Mouse (Mus musculus) intestine, postnatal 0 days (tissue): ENCODE measurements around the gene Cd6. TPM values are rescaled to one million over a fixed set of nuclear protein-coding genes. Genes with fewer than 3 reads are reported as not detected.

ENCODE experiments used
- ATAC-seq: fragments of 200-750 bp; cut with Nextera tagmentation; 2 replicates; pipeline ENCODE4 v1.8.0; 2017; ENCODE audit warnings: mild to moderate bottlenecking, moderate TSS enrichment, moderate library complexity
- H3K27ac ChIP-seq: fragments of 300-500 bp; sonication (generic); 2 replicates; pipeline ENCODE4 v1.5.1; 2014; ENCODE audit warnings: mild to moderate bottlenecking, low read depth, low read length, moderate library complexity
- H3K27me3 ChIP-seq: fragments of 300-500 bp; sonication (generic); replicated peaks from 2 replicates; pipeline ENCODE4 v1.6.1; 2014; ENCODE audit warnings: low read length, mixed read lengths; ENCODE audit not compliant: control insufficient read depth, insufficient read depth
- H3K36me3 ChIP-seq: fragments of 300-500 bp; sonication (generic); 2 replicates; pipeline ENCODE4 v1.6.1; 2014; ENCODE audit warnings: mild to moderate bottlenecking, moderate library complexity; ENCODE audit not compliant: control insufficient read depth, insufficient read depth
- H3K4me1 ChIP-seq: fragments of 300-500 bp; sonication (generic); replicated peaks from 2 replicates; pipeline ENCODE4 v1.6.1; 2014; ENCODE audit warnings: antibody characterized with exemption, low read length, mixed read lengths; ENCODE audit not compliant: control insufficient read depth, insufficient read depth
- H3K4me2 ChIP-seq: fragments of 300-500 bp; sonication (generic); replicated peaks from 2 replicates; pipeline ENCODE4 v1.6.1; 2014; ENCODE audit warnings: low read depth, mild to moderate bottlenecking, moderate library complexity
- H3K4me3 ChIP-seq: fragments of 300-500 bp; sonication (generic); 2 replicates; pipeline ENCODE4 v1.5.1; 2014; ENCODE audit warnings: low read depth, low read length
- H3K9ac ChIP-seq: fragments of 300-500 bp; sonication (generic); 2 replicates; pipeline ENCODE4 v1.6.1; 2014; ENCODE audit warnings: mild to moderate bottlenecking, low read depth, low read length
- H3K9me3 ChIP-seq: fragments of 300-500 bp; sonication (generic); 2 replicates; pipeline ENCODE4 v1.6.1; 2016; ENCODE audit warnings: mixed run types; ENCODE audit not compliant: control insufficient read depth
- CTCF ChIP-seq: sonication (generic); IDR thresholded peaks from 2 replicates; pipeline ENCODE4 v1.5.1; 2016; ENCODE audit warnings: low read depth, mild to moderate bottlenecking, control low read depth, antibody characterized with exemption, moderate library complexity
- WGBS: fragments of 180-500 bp; shearing (Covaris S2); extraction: QIAGEN DNeasy Blood & Tissue Kit; methylation state at CpG from one replicate; pipeline ENCODE4 v1.1.7; 2014; 5-methylcytosine and 5-hydroxymethylcytosine counted together
- polyA plus RNA-seq: library from polyadenylated mRNA; unstranded; fragments of >200 nt; fragmentation: Nextera tagmentation; extraction: Ambion mirVana; gene quantifications from 2 replicates; pipeline ENCODE4 v1.2.1, GENCODE M21; 2015

Cd6 gene
- polyA plus RNA-seq, result 0.05 TPM in 1 of 2 replicates, not detected in the other

DNA sequence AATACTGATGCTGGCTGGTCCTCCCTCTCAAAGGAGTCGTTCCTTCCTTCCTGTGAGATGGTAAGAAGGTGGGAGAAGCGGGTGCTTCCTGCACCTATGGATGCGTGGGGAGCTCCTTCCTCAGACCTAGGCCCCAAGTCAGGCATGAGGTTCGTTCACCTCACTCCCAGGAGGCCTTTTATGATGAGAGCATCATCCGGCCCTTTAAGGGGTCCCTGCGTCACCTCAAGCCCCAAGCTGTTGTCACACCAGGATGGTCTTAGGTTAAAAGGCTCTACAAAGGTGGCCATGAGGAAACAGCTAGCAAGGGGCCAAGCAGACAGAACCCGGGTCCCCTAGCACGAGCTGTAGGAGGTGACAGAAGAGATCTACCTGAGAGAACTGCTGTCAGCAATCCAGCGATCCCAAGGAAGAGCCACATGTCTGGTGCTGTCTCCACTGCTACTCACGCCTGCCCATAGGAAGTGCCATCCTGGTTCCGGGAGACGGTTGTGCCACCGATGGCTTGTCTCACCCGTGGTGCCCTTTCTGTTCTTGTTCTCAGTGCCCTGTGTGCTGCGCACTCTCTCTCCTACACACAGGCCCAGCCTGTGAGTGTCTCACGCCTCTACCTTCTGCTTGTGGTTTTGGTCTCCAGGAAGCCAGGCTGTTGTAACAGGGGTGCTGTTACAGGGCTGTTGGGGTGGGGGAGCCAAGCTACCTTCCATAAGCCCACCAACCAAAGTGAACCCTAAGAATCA lies at the start of gene Cd6:
Cd6 (minus strand) TSS at position 623 of the 740 bp plus-strand sequence.
- Histone ChIP-seq H3K4me1 (no peaks in the 10 kb centered on the region), H3K27me3 (no peaks in the 10 kb centered on the region), H3K27ac (no peak within 1 kb of the TSS), H3K4me2 (no peak within 1 kb of the TSS), H3K4me3 (no peak within 1 kb of the TSS), H3K9me3 (no peaks in the 10 kb centered on the region), H3K36me3 (no peaks in the 10 kb centered on the region), H3K9ac (no peak within 1 kb of the TSS)
- TF ChIP-seq CTCF, result no peak
- WGBS, result 91% methylated on average over 16 of the region's 16 CpGs
- no peak for ATAC-seq

GRCm38 (mm10) chr19:10878201-10878837 lies 48.5 kb upstream of the Cd6 start:
- no peak for ATAC-seq
- Histone ChIP-seq H3K4me1 (peaks cover 7% of the 10 kb centered on the region; the same call in 1 of the 2 replicates), H3K36me3 (peaks cover 10% of the 10 kb centered on the region; the same call in 1 of the 2 replicates), H3K27me3 (no peaks in the 10 kb centered on the region), H3K9me3 (no peaks in the 10 kb centered on the region), H3K4me2 (no peak overlapping the region), H3K9ac (no peak overlapping the region), H3K27ac (no peak overlapping the region), H3K4me3 (no peak overlapping the region)
- TF ChIP-seq CTCF, result no peak
- WGBS, result 88% methylated on average over 7 of the region's 7 CpGs

- 72% methylated on average over 14 of the region's 14 CpGs for WGBS
- Histone ChIP-seq H3K4me1 (no peaks in the 10 kb centered on the region; the same call in 1 of the 2 replicates), H3K27ac (no peak overlapping the region), H3K4me2 (no peak overlapping the region), H3K36me3 (peaks cover 30% of the 10 kb centered on the region), H3K9me3 (no peaks in the 10 kb centered on the region), H3K4me3 (no peak overlapping the region), H3K9ac (no peak overlapping the region), H3K27me3 (no peaks in the 10 kb centered on the region)
- no peak for ATAC-seq
- TF ChIP-seq CTCF, result no peak
These were observed 41.6 kb upstream of the Cd6 start for GRCm38 (mm10) chr19:10871328-10871961.

DNA sequence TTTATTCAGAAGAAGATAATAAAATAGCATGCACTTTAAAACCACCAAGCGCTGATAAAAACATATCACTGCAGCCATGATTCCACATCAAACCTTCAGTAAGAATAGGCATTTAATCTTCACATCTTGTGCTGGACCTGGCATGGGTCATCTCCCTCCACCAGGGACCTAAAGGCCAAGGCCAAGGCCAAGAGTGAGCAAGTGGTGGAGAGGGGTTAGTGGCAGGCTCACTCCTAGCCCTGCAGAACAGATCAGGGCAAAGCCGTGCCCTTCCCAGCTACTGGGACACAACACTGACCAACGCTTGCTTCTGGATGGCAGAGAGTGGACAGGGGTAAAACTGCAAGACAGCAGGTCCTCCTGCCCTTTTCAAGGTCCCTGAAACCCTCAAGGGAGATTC lies 40.8 kb upstream of the Cd6 start:
- WGBS, result 94% methylated on average over 3 of the region's 3 CpGs
- no peaks in the 10 kb centered on the region for H3K9me3 ChIP-seq
- no peak for TF ChIP-seq CTCF
- H3K9ac ChIP-seq, result no peak overlapping the region
- no peaks in the 10 kb centered on the region for H3K27me3 ChIP-seq
- H3K4me2 ChIP-seq, result no peak overlapping the region
- no peaks in the 10 kb centered on the region; the same call in 1 of the 2 replicates for H3K4me1 ChIP-seq
- H3K27ac ChIP-seq, result no peak overlapping the region
- no peak for ATAC-seq
- no peak overlapping the region for H3K4me3 ChIP-seq
- H3K36me3 ChIP-seq, result peaks cover 34% of the 10 kb centered on the region

GRCm38 (mm10) chr19:10869886-10870527 lies 40.1 kb upstream of the Cd6 start, which contains the start of gene Tmem132a:
Gene Tmem132a (minus strand): TSS chr19:10869940.
- 5% methylated on average over 8 of the region's 8 CpGs for WGBS
- Histone ChIP-seq H3K27ac (no peak within 1 kb of the TSS), H3K9ac (peak within 1 kb of the TSS; percentile 49), H3K4me3 (peak within 1 kb of the TSS; percentile 56), H3K4me2 (peak within 1 kb of the TSS; percentile 84), H3K36me3 (peaks cover 34% of the 10 kb centered on the region), H3K27me3 (no peaks in the 10 kb centered on the region), H3K9me3 (no peaks in the 10 kb centered on the region), H3K4me1 (no peaks in the 10 kb centered on the region; the same call in 1 of the 2 replicates)
- no peak for TF ChIP-seq CTCF
- ATAC-seq, result no peak; the same call in 1 of the 2 replicates
